Mouse (Mus musculus) stomach, postnatal 0 days (tissue): ENCODE data around the gene Ddr1. TPM values are rescaled to one million over a fixed set of nuclear protein-coding genes. Genes with fewer than 3 reads are reported as not detected.
A peak's percentile ranks its signal among the peaks of the same experiment; 100 is the strongest.

Experiments used
- ATAC-seq: fragments of 200-750 bp; cut with Nextera tagmentation; 2 replicates; pipeline ENCODE4 v1.8.0; 2017; ENCODE audit not compliant: low FRiP score, low TSS enrichment
- DNase-seq: peaks from one replicate; pipeline ENCODE4 v3.0.0-alpha.2; 2016; ENCODE audit warnings: low spot score
- H3K27ac ChIP-seq: fragments of 300-500 bp; sonication (generic); replicated peaks from 2 replicates; pipeline ENCODE4 v1.5.1; 2014; ENCODE audit warnings: mild to moderate bottlenecking, control low read depth
- H3K27me3 ChIP-seq: fragments of 300-500 bp; sonication (generic); 2 replicates; pipeline ENCODE4 v1.6.1; 2014; ENCODE audit warnings: low read length; ENCODE audit not compliant: control insufficient read depth, insufficient read depth
- H3K36me3 ChIP-seq: fragments of 300-500 bp; sonication (generic); 2 replicates; pipeline ENCODE4 v1.6.1; 2014; ENCODE audit warnings: low read length, mixed read lengths; ENCODE audit not compliant: control insufficient read depth, insufficient read depth
- H3K4me1 ChIP-seq: fragments of 300-500 bp; sonication (generic); replicated peaks from 2 replicates; pipeline ENCODE4 v1.6.1; 2014; ENCODE audit warnings: antibody characterized with exemption; ENCODE audit not compliant: control insufficient read depth, insufficient read depth
- H3K4me2 ChIP-seq: fragments of 300-500 bp; sonication (generic); replicated peaks from 2 replicates; pipeline ENCODE4 v1.6.1; 2014; ENCODE audit warnings: low read depth, mild to moderate bottlenecking, control low read depth, moderate library complexity
- H3K4me3 ChIP-seq: fragments of 300-500 bp; sonication (generic); 2 replicates; pipeline ENCODE4 v1.5.1; 2014; ENCODE audit warnings: low read depth, low read length, control low read depth
- H3K9ac ChIP-seq: fragments of 300-500 bp; sonication (generic); 2 replicates; pipeline ENCODE4 v1.6.1; 2014; ENCODE audit warnings: mild to moderate bottlenecking, low read length, control low read depth, mixed read lengths
- H3K9me3 ChIP-seq: fragments of 300-500 bp; sonication (generic); 2 replicates; pipeline ENCODE4 v1.6.1; 2016; ENCODE audit warnings: low read length; ENCODE audit not compliant: control insufficient read depth
- CTCF ChIP-seq: IDR thresholded peaks from 2 replicates; pipeline ENCODE4 v1.5.1; 2016; ENCODE audit warnings: antibody characterized with exemption, low read depth, mild to moderate bottlenecking, moderate library complexity
- EP300 ChIP-seq: optimal IDR thresholded peaks from 2 replicates; pipeline ENCODE3; 2016; ENCODE audit warnings: antibody characterized with exemption
- WGBS: fragments of 180-500 bp; shearing (Covaris S2); extraction: QIAGEN DNeasy Blood & Tissue Kit; methylation state at CpG from one replicate; pipeline ENCODE4 v1.1.7; 2014; 5-methylcytosine and 5-hydroxymethylcytosine counted together
- polyA plus RNA-seq: library from polyadenylated mRNA; unstranded; fragments of >200 nt; fragmentation: Nextera tagmentation; extraction: Ambion mirVana; gene quantifications from 2 replicates; pipeline ENCODE4 v1.2.1, GENCODE M21; 2015

Gene Ddr1
- polyA plus RNA-seq, 1 experiment from 2014 or later: 50.8 TPM

GRCm38 (mm10) chr17:35699919-35700318 is 4.5 kb downstream of the Ddr1 start:
- Histone ChIP-seq H3K27ac (peak overlapping the region; percentile 98), H3K27me3 (no peaks in the 10 kb centered on the region), H3K9me3 (no peaks in the 10 kb centered on the region), H3K4me1 (peaks cover 5% of the 10 kb centered on the region; the same call in 1 of the 2 replicates), H3K9ac (peak overlapping the region; percentile 80), H3K4me2 (peak overlapping the region; percentile 75), H3K36me3 (peaks cover 3% of the 10 kb centered on the region; the same call in 1 of the 2 replicates), H3K4me3 (peak overlapping the region; percentile 55)
- ATAC-seq: peak; percentile 75
- TF ChIP-seq EP300 (no peak), CTCF (no peak)
- peak; percentile 92 for DNase-seq
- 2% methylated on average over 19 of the region's 19 CpGs for WGBS

- Histone ChIP-seq H3K27me3 (no peaks in the 10 kb centered on the region), H3K36me3 (peaks cover 3% of the 10 kb centered on the region; the same call in 1 of the 2 replicates), H3K9me3 (no peaks in the 10 kb centered on the region), H3K4me3 (no peak overlapping the region), H3K27ac (peak overlapping the region; percentile 85), H3K4me2 (peak overlapping the region; percentile 67), H3K9ac (no peak overlapping the region), H3K4me1 (peaks cover 5% of the 10 kb centered on the region; the same call in 1 of the 2 replicates)
- DNase-seq (no peak), ATAC-seq (no peak)
- 15% methylated on average over 5 of the region's 5 CpGs for WGBS
- TF ChIP-seq EP300 (no peak), CTCF (0 out of 2 replicates have a peak, but pooled peaks have one; percentile 25)
Measured at GRCm38 (mm10) chr17:35698501-35698883, 5.9 kb downstream of the Ddr1 start.

GRCm38 (mm10) chr17:35697759-35698500 is 6.5 kb downstream of the Ddr1 start:
- H3K27ac ChIP-seq: peak overlapping the region; percentile 85
- peak overlapping the region; percentile 29 for H3K4me3 ChIP-seq
- H3K4me2 ChIP-seq: peak overlapping the region; percentile 67
- TF ChIP-seq CTCF (no peak), EP300 (no peak)
- no peaks in the 10 kb centered on the region for H3K9me3 ChIP-seq
- peaks cover 5% of the 10 kb centered on the region; the same call in 1 of the 2 replicates for H3K4me1 ChIP-seq
- H3K9ac ChIP-seq: peak overlapping the region; percentile 59
- ATAC-seq: peak; percentile 36
- 4% methylated on average over 15 of the region's 16 CpGs for WGBS
- peak; percentile 64 for DNase-seq
- H3K36me3 ChIP-seq: peaks cover 7% of the 10 kb centered on the region
- H3K27me3 ChIP-seq: no peaks in the 10 kb centered on the region

GRCm38 (mm10) chr17:35697429-35697758 is 7.0 kb downstream of the Ddr1 start:
- Histone ChIP-seq H3K4me3 (peak overlapping the region; percentile 29), H3K9me3 (no peaks in the 10 kb centered on the region), H3K4me2 (peak overlapping the region; percentile 67), H3K9ac (peak overlapping the region; percentile 59), H3K27ac (peak overlapping the region; percentile 85), H3K4me1 (peaks cover 5% of the 10 kb centered on the region; the same call in 1 of the 2 replicates), H3K27me3 (no peaks in the 10 kb centered on the region), H3K36me3 (peaks cover 12% of the 10 kb centered on the region)
- DNase-seq (no peak), ATAC-seq (no peak)
- 17% methylated on average over 1 of the region's 1 CpGs for WGBS
- TF ChIP-seq CTCF (no peak), EP300 (no peak)

- no peaks in the 10 kb centered on the region for H3K9me3 ChIP-seq
- TF ChIP-seq EP300: no peak
- no peak for TF ChIP-seq CTCF
- no peak overlapping the region for H3K9ac ChIP-seq
- no peak overlapping the region for H3K27ac ChIP-seq
- no peak overlapping the region for H3K4me3 ChIP-seq
- WGBS: 10% methylated on average over 6 of the region's 6 CpGs
- H3K4me2 ChIP-seq: peak overlapping the region; percentile 67; the same call in 1 of the 2 replicates
- DNase-seq (no peak), ATAC-seq (no peak)
- peaks cover 17% of the 10 kb centered on the region for H3K36me3 ChIP-seq
- peaks cover 5% of the 10 kb centered on the region; the same call in 1 of the 2 replicates for H3K4me1 ChIP-seq
- H3K27me3 ChIP-seq: no peaks in the 10 kb centered on the region
Measured at GRCm38 (mm10) chr17:35696691-35697090, 7.7 kb downstream of the Ddr1 start.

- H3K4me1 ChIP-seq: peaks cover 5% of the 10 kb centered on the region; the same call in 1 of the 2 replicates
- no peak overlapping the region for H3K4me2 ChIP-seq
- H3K9me3 ChIP-seq: no peaks in the 10 kb centered on the region
- DNase-seq (peak; percentile 82), ATAC-seq (no peak)
- peaks cover 30% of the 10 kb centered on the region for H3K36me3 ChIP-seq
- H3K27me3 ChIP-seq: no peaks in the 10 kb centered on the region
- no peak overlapping the region for H3K4me3 ChIP-seq
- no peak for TF ChIP-seq EP300
- peak; percentile 75 for TF ChIP-seq CTCF
- WGBS: 86% methylated on average over 2 of the region's 2 CpGs
- H3K9ac ChIP-seq: no peak overlapping the region
- H3K27ac ChIP-seq: no peak overlapping the region
Measured at GRCm38 (mm10) chr17:35695289-35695688, 9.1 kb downstream of the Ddr1 start.
